Mouse (Mus musculus) embryonic facial prominence, embryonic 12.5 days (tissue): ENCODE results near the gene Ntm. TPM values are rescaled to one million over a fixed set of nuclear protein-coding genes. Genes with fewer than 3 reads are reported as not detected.

Experiments
- ATAC-seq: fragments of 200-750 bp; cut with Nextera tagmentation; 2 replicates; pipeline ENCODE4 v1.8.0; 2017; ENCODE audit not compliant: insufficient number of reproducible peaks, insufficient read depth, low FRiP score, low TSS enrichment
- H3K27ac ChIP-seq: fragments of 300-500 bp; sonication (generic); 2 replicates; pipeline ENCODE4 v1.5.1; 2016; ENCODE audit warnings: mild to moderate bottlenecking
- H3K27me3 ChIP-seq: fragments of 300-500 bp; sonication (generic); 2 replicates; pipeline ENCODE4 v1.6.1; 2016; ENCODE audit warnings: mild to moderate bottlenecking, moderate library complexity
- H3K36me3 ChIP-seq: fragments of 300-500 bp; sonication (generic); 2 replicates; pipeline ENCODE4 v1.6.1; 2016; ENCODE audit warnings: mild to moderate bottlenecking
- H3K4me1 ChIP-seq: fragments of 300-500 bp; sonication (generic); 2 replicates; pipeline ENCODE4 v1.6.1; 2016
- H3K4me2 ChIP-seq: fragments of 300-500 bp; sonication (generic); replicated peaks from 2 replicates; pipeline ENCODE4 v1.6.1; 2016; ENCODE audit warnings: mild to moderate bottlenecking, moderate library complexity
- H3K4me3 ChIP-seq: fragments of 300-500 bp; sonication (generic); 2 replicates; pipeline ENCODE4 v1.5.1; 2016; ENCODE audit warnings: mild to moderate bottlenecking
- H3K9ac ChIP-seq: fragments of 300-500 bp; sonication (generic); 2 replicates; pipeline ENCODE4 v1.6.1; 2016; ENCODE audit warnings: mild to moderate bottlenecking, moderate library complexity
- H3K9me3 ChIP-seq: fragments of 300-500 bp; sonication (generic); 2 replicates; pipeline ENCODE4 v1.6.1; 2016; ENCODE audit warnings: mild to moderate bottlenecking, moderate library complexity
- WGBS: fragments of 180-500 bp; shearing (Covaris S2); methylation state at CpG from one replicate; pipeline ENCODE4 v1.1.7; 2016; 5-methylcytosine and 5-hydroxymethylcytosine counted together
- polyA plus RNA-seq: library from polyadenylated mRNA; unstranded; fragments of >200 nt; fragmentation: Nextera tagmentation; extraction: Ambion mirVana; gene quantifications from 2 replicates; pipeline ENCODE4 v1.2.1, GENCODE M21; 2016

Ntm gene
- polyA plus RNA-seq, 1 experiment from 2014 or later = 23.0 TPM

DNA sequence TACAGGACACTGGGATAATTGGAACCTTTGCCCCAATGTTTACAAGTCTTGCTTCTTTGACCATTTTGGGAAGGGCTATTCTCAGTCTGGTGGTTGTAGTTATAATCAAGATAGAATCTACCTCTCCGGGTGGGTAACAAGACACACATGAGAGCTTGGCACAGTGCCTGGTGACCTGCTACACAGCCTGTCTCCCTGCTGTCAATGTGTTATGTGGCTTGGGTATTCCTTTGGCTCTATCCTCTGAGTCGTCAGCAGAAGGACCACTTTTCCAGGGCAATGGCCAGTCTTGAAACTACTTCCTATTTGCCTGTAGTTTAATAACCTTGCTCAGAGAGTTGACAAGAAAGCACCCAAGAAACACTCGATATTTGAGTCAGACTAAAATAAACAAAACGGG, 575.8 kb downstream of the Ntm start:
- ATAC-seq = no peak

GRCm38 (mm10) chr9:29377172-29378002, 585.6 kb downstream of the Ntm start:
- no peak overlapping the region for H3K4me2 ChIP-seq
- no peaks in the 10 kb centered on the region for H3K4me1 ChIP-seq
- H3K4me3 ChIP-seq = no peak overlapping the region
- H3K9me3 ChIP-seq = no peaks in the 10 kb centered on the region
- no peaks in the 10 kb centered on the region for H3K27me3 ChIP-seq
- 84% methylated on average over 12 of the region's 12 CpGs for WGBS
- no peaks in the 10 kb centered on the region for H3K36me3 ChIP-seq
- no peak overlapping the region for H3K9ac ChIP-seq
- H3K27ac ChIP-seq = no peak overlapping the region
- ATAC-seq = no peak

More for the DNA sequence above, 575.8 kb downstream of the Ntm start:
- H3K4me1 ChIP-seq = no peaks in the 10 kb centered on the region
- 65% methylated on average over 4 of the region's 4 CpGs for WGBS
- no peaks in the 10 kb centered on the region for H3K27me3 ChIP-seq
- H3K4me2 ChIP-seq = no peak overlapping the region
- no peak overlapping the region for H3K9ac ChIP-seq
- no peaks in the 10 kb centered on the region for H3K9me3 ChIP-seq
- no peaks in the 10 kb centered on the region for H3K36me3 ChIP-seq
- no peak overlapping the region for H3K4me3 ChIP-seq
- H3K27ac ChIP-seq = no peak overlapping the region

DNA sequence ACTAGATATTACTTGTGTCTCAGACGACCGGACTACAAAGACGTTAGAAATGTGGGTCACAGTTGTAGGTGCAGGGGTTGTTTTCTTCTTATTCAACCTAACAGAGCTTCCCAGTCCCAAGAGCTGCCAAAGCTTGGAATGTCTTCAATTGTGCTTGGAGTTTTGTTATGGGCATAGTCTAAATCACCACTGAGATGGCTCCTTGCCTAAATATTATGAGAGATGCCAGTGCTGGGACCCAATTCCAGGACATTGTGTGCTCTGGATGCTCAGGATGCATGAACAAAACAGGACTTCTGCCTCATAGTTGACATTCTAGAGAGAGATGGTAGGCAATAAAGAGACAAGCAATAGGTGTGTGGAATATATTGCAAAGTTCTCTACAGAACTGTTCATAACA, 591.6 kb downstream of the Ntm start:
- Histone ChIP-seq H3K9me3 (no peaks in the 10 kb centered on the region), H3K9ac (no peak overlapping the region), H3K4me3 (no peak overlapping the region), H3K4me1 (no peaks in the 10 kb centered on the region), H3K36me3 (no peaks in the 10 kb centered on the region), H3K4me2 (no peak overlapping the region), H3K27me3 (no peaks in the 10 kb centered on the region), H3K27ac (no peak overlapping the region)
- no peak for ATAC-seq
- WGBS = 84% methylated on average over 3 of the region's 3 CpGs

GRCm38 (mm10) chr9:29369621-29370020, 593.3 kb downstream of the Ntm start:
- no peak for ATAC-seq
- Histone ChIP-seq H3K9ac (no peak overlapping the region), H3K4me3 (no peak overlapping the region), H3K9me3 (no peaks in the 10 kb centered on the region), H3K27ac (no peak overlapping the region), H3K27me3 (no peaks in the 10 kb centered on the region), H3K4me1 (no peaks in the 10 kb centered on the region), H3K4me2 (no peak overlapping the region), H3K36me3 (no peaks in the 10 kb centered on the region)
- 84% methylated on average over 3 of the region's 3 CpGs for WGBS

GRCm38 (mm10) chr9:29368291-29368690, 594.6 kb downstream of the Ntm start:
- no peaks in the 10 kb centered on the region for H3K36me3 ChIP-seq
- H3K9ac ChIP-seq = no peak overlapping the region
- 60% methylated on average over 3 of the region's 3 CpGs for WGBS
- H3K4me2 ChIP-seq = no peak overlapping the region
- no peaks in the 10 kb centered on the region for H3K27me3 ChIP-seq
- no peaks in the 10 kb centered on the region for H3K4me1 ChIP-seq
- ATAC-seq = no peak
- no peak overlapping the region for H3K4me3 ChIP-seq
- H3K27ac ChIP-seq = no peak overlapping the region
- H3K9me3 ChIP-seq = no peaks in the 10 kb centered on the region

GRCm38 (mm10) chr9:29357796-29358195, 605.1 kb downstream of the Ntm start:
- Histone ChIP-seq H3K4me2 (no peak overlapping the region), H3K4me1 (no peaks in the 10 kb centered on the region), H3K4me3 (no peak overlapping the region), H3K9me3 (no peaks in the 10 kb centered on the region), H3K9ac (no peak overlapping the region), H3K27me3 (no peaks in the 10 kb centered on the region), H3K27ac (no peak overlapping the region), H3K36me3 (no peaks in the 10 kb centered on the region)
- no peak for ATAC-seq
- 83% methylated on average over 4 of the region's 4 CpGs for WGBS

GRCm38 (mm10) chr9:29342303-29342702, 620.6 kb downstream of the Ntm start:
- H3K4me3 ChIP-seq = no peak overlapping the region
- H3K9ac ChIP-seq = no peak overlapping the region
- H3K36me3 ChIP-seq = no peaks in the 10 kb centered on the region
- WGBS = 84% methylated on average over 7 of the region's 7 CpGs
- H3K4me2 ChIP-seq = no peak overlapping the region
- no peaks in the 10 kb centered on the region for H3K4me1 ChIP-seq
- H3K27me3 ChIP-seq = no peaks in the 10 kb centered on the region
- no peak for ATAC-seq
- no peak overlapping the region for H3K27ac ChIP-seq
- H3K9me3 ChIP-seq = no peaks in the 10 kb centered on the region

- 87% methylated on average over 3 of the region's 3 CpGs for WGBS
These were observed 621.6 kb downstream of the Ntm start for GRCm38 (mm10) chr9:29341292-29341691.

DNA sequence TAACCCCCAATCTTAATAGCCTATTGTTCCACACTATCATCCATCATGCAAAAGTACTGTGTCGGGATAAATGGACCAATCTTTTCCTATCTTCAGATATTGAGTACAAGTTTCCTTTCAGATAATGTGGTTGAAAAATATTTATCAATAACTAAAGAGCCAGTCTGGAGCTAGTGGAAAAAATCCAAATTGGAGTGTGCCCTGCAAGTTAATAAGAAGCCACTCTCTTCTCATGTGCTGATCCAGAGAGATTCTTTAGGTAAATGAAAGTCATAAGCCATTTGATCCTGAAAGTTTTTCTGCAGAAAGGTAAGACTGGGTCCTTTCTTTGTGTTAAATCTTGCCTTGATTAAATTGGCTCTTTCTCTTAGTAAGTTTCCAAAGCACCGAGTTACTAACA, 627.3 kb downstream of the Ntm start:
- Histone ChIP-seq H3K27ac (no peak overlapping the region), H3K9me3 (no peaks in the 10 kb centered on the region), H3K4me2 (no peak overlapping the region), H3K9ac (no peak overlapping the region), H3K27me3 (no peaks in the 10 kb centered on the region), H3K4me1 (no peaks in the 10 kb centered on the region; the same call in 1 of the 2 replicates), H3K4me3 (no peak overlapping the region), H3K36me3 (no peaks in the 10 kb centered on the region)
- no peak for ATAC-seq
- WGBS = 79% methylated on average over 2 of the region's 2 CpGs

More at GRCm38 (mm10) chr9:29341292-29341691, 621.6 kb downstream of the Ntm start:
- Histone ChIP-seq H3K9me3 (no peaks in the 10 kb centered on the region), H3K4me3 (no peak overlapping the region), H3K9ac (no peak overlapping the region), H3K4me2 (no peak overlapping the region), H3K27me3 (no peaks in the 10 kb centered on the region), H3K27ac (no peak overlapping the region), H3K36me3 (no peaks in the 10 kb centered on the region), H3K4me1 (no peaks in the 10 kb centered on the region)
- no peak for ATAC-seq

GRCm38 (mm10) chr9:29332296-29333090, 630.4 kb downstream of the Ntm start:
- Histone ChIP-seq H3K4me1 (no peaks in the 10 kb centered on the region; the same call in 1 of the 2 replicates), H3K4me3 (no peak overlapping the region), H3K27me3 (no peaks in the 10 kb centered on the region), H3K9ac (no peak overlapping the region), H3K4me2 (no peak overlapping the region), H3K27ac (no peak overlapping the region), H3K9me3 (no peaks in the 10 kb centered on the region), H3K36me3 (no peaks in the 10 kb centered on the region)
- ATAC-seq = no peak
- WGBS = 26% methylated on average over 3 of the region's 3 CpGs

DNA sequence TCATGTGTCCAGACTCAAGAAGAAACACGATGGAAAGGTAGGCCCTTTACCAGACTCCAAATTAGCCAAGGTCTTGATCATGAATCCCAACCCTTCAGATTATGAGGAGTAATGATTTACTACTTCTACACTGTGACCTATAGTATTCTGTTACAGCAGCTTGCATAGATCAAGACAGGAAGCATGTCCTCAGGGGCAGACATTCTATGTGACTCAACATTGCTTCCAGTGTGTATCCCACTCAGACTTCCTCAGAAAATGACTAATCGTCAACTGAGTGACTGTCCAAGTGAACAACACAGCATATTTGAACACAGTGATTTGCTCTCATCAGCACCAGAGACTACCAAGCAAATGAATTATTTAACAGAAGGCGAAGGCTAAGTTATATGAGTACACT, 632.5 kb downstream of the Ntm start:
- H3K4me2 ChIP-seq = no peak overlapping the region
- H3K27me3 ChIP-seq = no peaks in the 10 kb centered on the region
- H3K9ac ChIP-seq = no peak overlapping the region
- no peak overlapping the region for H3K4me3 ChIP-seq
- H3K4me1 ChIP-seq = no peaks in the 10 kb centered on the region; the same call in 1 of the 2 replicates
- 88% methylated on average over 3 of the region's 3 CpGs for WGBS
- ATAC-seq = no peak
- no peaks in the 10 kb centered on the region for H3K9me3 ChIP-seq
- no peaks in the 10 kb centered on the region for H3K36me3 ChIP-seq
- H3K27ac ChIP-seq = no peak overlapping the region

- no peak overlapping the region for H3K9ac ChIP-seq
- no peaks in the 10 kb centered on the region for H3K27me3 ChIP-seq
- no peaks in the 10 kb centered on the region for H3K4me1 ChIP-seq
- WGBS = 92% methylated on average over 3 of the region's 3 CpGs
- no peak overlapping the region for H3K4me3 ChIP-seq
- no peak overlapping the region for H3K4me2 ChIP-seq
- H3K36me3 ChIP-seq = no peaks in the 10 kb centered on the region
- no peaks in the 10 kb centered on the region for H3K9me3 ChIP-seq
- H3K27ac ChIP-seq = no peak overlapping the region
- ATAC-seq = no peak
These were observed 636.7 kb downstream of the Ntm start for GRCm38 (mm10) chr9:29326283-29326682.
